Mouse (Mus musculus) ES-E14 (cell line): ENCODE measurements around the gene Zfp518b.

Experiments used
- CHD2 ChIP-seq: IDR thresholded peaks from 2 replicates; pipeline ENCODE4 v1.6.1; 2014; ENCODE audit warnings: mild to moderate bottlenecking, low read depth, low read length, inconsistent platforms
- HCFC1 ChIP-seq: IDR thresholded peaks from 2 replicates; pipeline ENCODE4 v1.6.1; 2012; ENCODE audit warnings: low read length, inconsistent platforms, borderline replicate concordance; ENCODE audit not compliant: insufficient read depth
- MAFK ChIP-seq: IDR thresholded peaks from 2 replicates; pipeline ENCODE4 v1.6.1; 2014; ENCODE audit warnings: mild to moderate bottlenecking, low read depth, low read length, inconsistent platforms; ENCODE audit not compliant: insufficient read depth
- ZC3H11A ChIP-seq: IDR thresholded peaks from 2 replicates; pipeline ENCODE4 v1.6.1; 2012; ENCODE audit warnings: low read depth, mild to moderate bottlenecking, inconsistent platforms, low read length, borderline replicate concordance
- ZNF384 ChIP-seq: IDR thresholded peaks from 2 replicates; pipeline ENCODE4 v1.6.1; 2012; ENCODE audit warnings: low read depth, low read length, inconsistent platforms

- TF ChIP-seq MAFK (0 out of 2 replicates have a peak, but pooled peaks have one; percentile 27), ZNF384 (no peak), HCFC1 (no peak), ZC3H11A (no peak), CHD2 (peak; percentile 64; the same call in 1 of the 2 replicates)
Observed at GRCm38 (mm10) chr5:38698046-38698445, 13.4 kb upstream of the Zfp518b start.
